Mouse (Mus musculus): ENCODE measurements at regions not wholly inside any gene's neighbourhood (a gene's known extent, or its start where the extent isn't known, plus 50 kb on each side); places are given as distances from the start of the nearest gene placed in this dataset.

GRCm38 (mm10) chr16:84661879-84662278 is 73.7 kb downstream of the Mrpl39 start:
- H3K9ac ChIP-seq (ENCODE audit: low read length), result no peak overlapping the region
- H3K27me3 ChIP-seq (replicated peaks; ENCODE audit: control insufficient read depth, insufficient read depth, low read length), result no peaks in the 10 kb centered on the region
- no peaks in the 10 kb centered on the region for H3K4me1 ChIP-seq (ENCODE audit: control insufficient read depth, insufficient read depth, low read length)
- no peaks in the 10 kb centered on the region for H3K36me3 ChIP-seq (ENCODE audit: control insufficient read depth, insufficient read depth, low read length)
- no peak overlapping the region for H3K4me3 ChIP-seq (ENCODE audit: low read depth, low read length)
- 76% methylated on average over 3 of the region's 3 CpGs for WGBS
- no peak overlapping the region for H3K4me2 ChIP-seq (ENCODE audit: low read length)
- ATAC-seq, result 0 out of 2 replicates have a peak, but pooled peaks have one; percentile 18
- DNase-seq (ENCODE audit: low spot score), result no peak
- H3K27ac ChIP-seq (ENCODE audit: low read depth, low read length), result no peak overlapping the region
- H3K9me3 ChIP-seq (replicated peaks; ENCODE audit: control insufficient read depth, low read length), result no peaks in the 10 kb centered on the region

GRCm38 (mm10) chr16:84663581-84663980 is 72.0 kb downstream of the Mrpl39 start:
- WGBS, result 91% methylated on average over 4 of the region's 4 CpGs

More at GRCm38 (mm10) chr16:84663581-84663980, 72.0 kb downstream of the Mrpl39 start:
- H3K9ac ChIP-seq (ENCODE audit: low read length), result no peak overlapping the region
- no peaks in the 10 kb centered on the region for H3K4me1 ChIP-seq (ENCODE audit: control insufficient read depth, insufficient read depth, low read length)
- ATAC-seq, result no peak
- no peak overlapping the region for H3K27ac ChIP-seq (ENCODE audit: low read depth, low read length)
- H3K9me3 ChIP-seq (replicated peaks; ENCODE audit: control insufficient read depth, low read length), result no peaks in the 10 kb centered on the region
- DNase-seq (ENCODE audit: low spot score), result no peak
- no peak overlapping the region for H3K4me2 ChIP-seq (ENCODE audit: low read length)
- H3K27me3 ChIP-seq (replicated peaks; ENCODE audit: control insufficient read depth, insufficient read depth, low read length), result no peaks in the 10 kb centered on the region
- no peak overlapping the region for H3K4me3 ChIP-seq (ENCODE audit: low read depth, low read length)
- H3K36me3 ChIP-seq (ENCODE audit: control insufficient read depth, insufficient read depth, low read length), result no peaks in the 10 kb centered on the region

Measured in forebrain, embryonic 14.5 days (tissue).